Mouse (Mus musculus) urinary bladder, postnatal 10 days (tissue): Measurements from ENCODE around the gene Trappc3l.

ENCODE experiments used
- DNase-seq: peaks from one replicate; pipeline ENCODE4 v3.0.0; 2022; ENCODE audit warnings: low spot score

Trappc3l gene

GRCm38 (mm10) chr10:34095964-34096363, 58.6 kb downstream of the Trappc3l start:
- no peak for DNase-seq

- peak; percentile 9 for DNase-seq
Observed at GRCm38 (mm10) chr10:34096418-34096883, 59.1 kb downstream of the Trappc3l start, which contains the start of gene Calhm5. TSS of gene Calhm5 (minus strand) at chr10:34096519.

GRCm38 (mm10) chr10:34110863-34111465, 73.6 kb downstream of the Trappc3l start:
- DNase-seq = no peak

GRCm38 (mm10) chr10:34111964-34112738, 74.8 kb downstream of the Trappc3l start:
- DNase-seq = no peak

GRCm38 (mm10) chr10:34117131-34117530, 79.7 kb downstream of the Trappc3l start:
- DNase-seq = no peak

GRCm38 (mm10) chr10:34117770-34118169, 80.4 kb downstream of the Trappc3l start:
- DNase-seq = no peak

GRCm38 (mm10) chr10:34118421-34118820, 81.0 kb downstream of the Trappc3l start:
- no peak for DNase-seq

- DNase-seq = no peak
Observed at GRCm38 (mm10) chr10:34127392-34128378, 90.3 kb downstream of the Trappc3l start, which contains the start of gene Calhm6. TSS of gene Calhm6 (minus strand) at chr10:34127984.

GRCm38 (mm10) chr10:34128391-34128790, 91.0 kb downstream of the Trappc3l start:
- no peak for DNase-seq

- no peak for DNase-seq
Observed at GRCm38 (mm10) chr10:34131356-34131755, 94.0 kb downstream of the Trappc3l start.

GRCm38 (mm10) chr10:34136432-34136831, 99.0 kb downstream of the Trappc3l start:
- no peak for DNase-seq

- no peak for DNase-seq
Observed at GRCm38 (mm10) chr10:34138027-34138426, 100.6 kb downstream of the Trappc3l start.

GRCm38 (mm10) chr10:34139768-34140167, 102.4 kb downstream of the Trappc3l start:
- no peak for DNase-seq

- no peak for DNase-seq
Observed at GRCm38 (mm10) chr10:34141693-34142092, 104.3 kb downstream of the Trappc3l start.

GRCm38 (mm10) chr10:34149772-34150171, 112.4 kb downstream of the Trappc3l start:
- DNase-seq = no peak

GRCm38 (mm10) chr10:34150454-34150853, 113.1 kb downstream of the Trappc3l start:
- no peak for DNase-seq

- DNase-seq = no peak
Observed at GRCm38 (mm10) chr10:34151827-34152226, 114.4 kb downstream of the Trappc3l start.

- no peak for DNase-seq
Observed at GRCm38 (mm10) chr10:34155796-34156554, 118.6 kb downstream of the Trappc3l start.
